Mouse (Mus musculus): ENCODE measurements around the gene Nav1. TPM values are rescaled to one million over a fixed set of nuclear protein-coding genes. Genes with fewer than 3 reads are reported as not detected.

Nav1 gene
- total RNA-seq, 2 experiments from 2014 or later: 8.7 to 9.7 TPM

DNA sequence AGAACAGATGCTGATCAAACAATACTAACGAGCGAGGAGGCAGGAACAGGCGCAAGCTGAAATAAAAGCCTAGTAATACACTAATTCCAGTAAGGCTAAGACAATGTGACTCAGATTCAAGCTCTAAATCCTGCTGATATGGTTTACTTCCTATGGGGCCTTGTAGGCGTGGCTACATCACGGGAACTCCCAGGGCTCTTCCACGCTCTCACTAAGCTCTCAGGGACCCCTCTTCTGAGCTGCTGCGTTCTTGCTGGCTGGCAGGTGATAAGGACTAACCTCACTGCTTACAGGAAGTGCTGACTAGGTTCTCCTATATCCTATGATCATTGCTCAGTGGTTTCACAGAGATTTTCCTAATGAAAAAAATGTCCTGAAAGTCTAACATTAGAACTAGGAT lies 201.7 kb downstream of the Nav1 start:
- intact Hi-C loops (cut with DNase I): no loop called here
- DNase-seq: no peak

DNA sequence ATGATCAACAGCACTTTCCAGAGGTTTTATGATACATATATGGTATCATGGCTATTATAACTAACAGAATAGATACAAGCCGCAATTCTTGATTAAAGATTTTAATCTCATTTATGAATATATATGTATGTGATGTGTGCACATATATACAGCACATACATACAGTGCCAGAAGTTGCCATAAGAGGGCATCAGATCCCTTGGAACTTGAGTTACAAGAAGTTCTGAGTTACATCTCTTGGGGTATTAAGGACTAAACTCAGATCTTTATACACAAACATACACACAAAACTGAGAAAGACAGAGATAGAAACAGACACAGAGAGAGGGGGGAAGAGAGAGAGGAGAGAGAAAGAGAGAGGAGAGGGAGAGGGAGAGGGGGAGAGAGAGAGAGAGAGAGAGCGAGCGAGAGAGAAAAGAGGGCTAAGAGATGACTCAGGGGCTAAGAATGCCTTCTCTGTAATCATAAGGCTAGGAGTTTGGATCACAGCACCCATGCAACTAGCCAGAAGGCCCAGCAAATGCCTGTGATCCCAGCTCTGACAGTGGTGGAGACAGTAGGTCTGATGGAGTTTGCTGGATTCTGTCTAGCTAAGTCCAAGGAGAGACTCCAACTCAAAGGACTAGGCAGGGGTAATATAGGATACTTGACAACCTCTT lies 205.5 kb downstream of the Nav1 start:
- intact Hi-C loops (cut with DNase I): no loop called here
- no peak for DNase-seq

GRCm38 (mm10) chr1:135399466-135399865 lies 207.6 kb downstream of the Nav1 start:
- DNase-seq: no peak
- intact Hi-C loops (cut with DNase I): no loop called here

- intact Hi-C loops (cut with DNase I): no loop called here
- no peak for DNase-seq
These were observed 221.9 kb downstream of the Nav1 start for GRCm38 (mm10) chr1:135385161-135385560.

Small RNAs within 50 kb of the gene (microRNA-seq; reads per million reads assigned to microRNA genes)
- 0 to 0.36 reads per million in 2 experiments for gene Mir1231

Other genes with a start within 250 kb of the Nav1 start
- gene Shisa4, start 232.1 kb downstream of the Nav1 start, total RNA-seq (2021): 100 to 1,000 TPM; 198 to 200 TPM
- gene Ipo9, start 176.8 kb downstream of the Nav1 start, total RNA-seq (2021): 10 to 100 TPM; 23.4 to 24.1 TPM
- 10 to 100 TPM; 18.1 to 22.8 TPM for gene Csrp1, start 112.8 kb upstream of the Nav1 start, total RNA-seq (2021)
- 100 to 1,000 TPM; 108 to 122 TPM for gene Phlda3, start 158.8 kb upstream of the Nav1 start, total RNA-seq (2021)
- 100 to 1,000 TPM in 1 of 2 experiments, 10 to 100 TPM in 1; 69.4 to 433 TPM for gene Tnni1, start 172.1 kb upstream of the Nav1 start, total RNA-seq (2021)
- not detected for gene Lad1, start 211.3 kb upstream of the Nav1 start, total RNA-seq (2021)
- gene Tnnt2, start 229.1 kb upstream of the Nav1 start, total RNA-seq (2021): 1 to 10 TPM; 2.9 to 5.4 TPM